Mouse (Mus musculus): ENCODE results near the gene Mef2c.

GRCm38 (mm10) chr13:83567681-83568080, 63.8 kb downstream of the Mef2c start:
- no peak for TF ChIP-seq TAL1 (IDR thresholded peaks at IDR 0.05; ENCODE audit: low read length)
- no peak for TF ChIP-seq GATA1 (IDR thresholded peaks at IDR 0.05; ENCODE audit: low read length)
